Mouse (Mus musculus) heart, adult 2 months (tissue): ENCODE data around the gene Camk2b.

Source experiments
- CTCF ChIP-seq: fragments of 200-600 bp; IDR thresholded peaks from 2 replicates; pipeline ENCODE4 v1.8.1; 2022; ENCODE audit warnings: antibody characterized with exemption, mild to moderate bottlenecking, moderate library complexity
- EP300 ChIP-seq: fragments of 200-500 bp; IDR thresholded peaks from 2 replicates; pipeline ENCODE4 v1.6.1; 2011; ENCODE audit warnings: low read depth, low read length, control low read depth; ENCODE audit not compliant: insufficient read depth
- POLR2A ChIP-seq: fragments of 200-500 bp; IDR thresholded peaks from 2 replicates; pipeline ENCODE4 v1.6.1; 2011; ENCODE audit warnings: mild to moderate bottlenecking, low read depth, low read length, control low read depth; ENCODE audit not compliant: insufficient read depth

DNA sequence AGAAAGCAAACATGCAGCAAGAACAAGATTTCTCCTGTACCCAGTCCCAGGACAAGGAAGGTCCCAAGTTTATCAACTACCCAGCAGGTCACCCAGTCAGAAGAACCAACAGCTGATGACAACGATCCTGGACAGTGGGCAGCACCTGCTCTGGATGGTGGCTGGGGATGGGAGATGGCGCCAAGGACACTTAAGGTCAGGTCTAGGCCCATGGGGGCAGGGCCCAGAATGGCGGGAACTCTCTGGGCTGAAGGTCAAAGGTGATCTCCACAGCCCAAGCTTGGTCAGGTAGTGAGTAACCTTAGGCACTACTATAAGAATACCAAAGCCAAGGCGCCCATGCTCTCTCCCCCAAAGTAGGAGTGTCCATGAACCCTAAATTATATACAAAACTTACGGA is 4.3 kb downstream of the Camk2b start:
- TF ChIP-seq CTCF (no peak), POLR2A (no peak), EP300 (no peak)
